ENCODE assay signal across 18 mouse cellular contexts in genomic region chr12:115527065-115527464, GRCm38 (mm10).
DNase-seq lines count a peak whose midpoint lies in the region; ATAC-seq lines count a peak whose summit lies in the region.
"Had no signal": no experiment of that assay in that cellular context is flagged by ENCODE, and none has a peak within 500 bp of the region (broad histone marks: within the 10 kb centered on the region; RNA-seq: fewer than 3 reads in every experiment).

No protein-coding gene starts in this region.

- peak; percentile 85 for ATAC-seq in granulocyte monocyte progenitor cell, adult 5-6 weeks (replicated peaks; ENCODE audit: poor library complexity, severe bottlenecking)
- peak; percentile 55; the same call in 1 of the 2 replicates for ATAC-seq in megakaryocyte progenitor cell, adult 5-6 weeks (replicated peaks; ENCODE audit: poor library complexity)
- ATAC-seq: forebrain, embryonic 14.5 days; forebrain, postnatal 0 days; Patski had no signal

- peak; percentile 32 for DNase-seq in thymus, postnatal 0 days (ENCODE audit: low spot score)
- peak; percentile 41 for DNase-seq in thymus, postnatal 25 days
- no peak for DNase-seq in cerebellum, adult 11 months
- no peak for DNase-seq in lung, postnatal 25 days (ENCODE audit: low spot score)
- no peak for DNase-seq in kidney, adult 8-10 months
- DNase-seq in gastrocnemius, adult 18-20 months (ENCODE audit: low spot score), result no peak
- DNase-seq: adrenal gland, postnatal 10 days; adrenal gland, postnatal 36 days; cerebellum, adult 2 months; cerebellum, adult 9-11 months; cerebellum, postnatal 25 days; forebrain, postnatal 0 days; gastrocnemius, postnatal 25 days; heart, adult 2 months had no signal

Comparison
In these comparisons a context has a peak if more than half of its experiments do, and no peak if none do; other contexts are left out.
1. DNase-seq: peak in thymus, postnatal 0 days (single experiment) and thymus, postnatal 25 days (single experiment); none in cerebellum, adult 11 months (single experiment), lung, postnatal 25 days (single experiment), kidney, adult 8-10 months (0 of 2) and gastrocnemius, adult 18-20 months (single experiment).